Mouse (Mus musculus) ES-E14 (cell line): ENCODE results near the gene Fam71f1. TPM values are rescaled to one million over a fixed set of nuclear protein-coding genes. Genes with fewer than 3 reads are reported as not detected.

Experiments
- DNase-seq: peaks from one replicate; pipeline ENCODE4 v3.0.0-alpha.2; 2013; ENCODE audit warnings: low read depth, low spot score
- H3K27ac ChIP-seq: 2 replicates; pipeline ENCODE4 v1.5.1; 2012; ENCODE audit warnings: low read depth, mild to moderate bottlenecking, low read length, moderate library complexity, mixed read lengths; ENCODE audit not compliant: poor library complexity, insufficient read depth, severe bottlenecking
- H3K36me3 ChIP-seq: 2 replicates; pipeline ENCODE4 v1.6.1; 2012; ENCODE audit warnings: mild to moderate bottlenecking, low read length, moderate library complexity, mixed read lengths; ENCODE audit not compliant: control insufficient read depth, poor library complexity, insufficient read depth, severe bottlenecking
- H3K4me1 ChIP-seq, 2 experiments: fragments of 150-350 bp in 1 of 2; sonication (generic) in 1 of 2; 2 replicates each; pipeline ENCODE4 v1.6.1; 2012; ENCODE audit warnings: low read length in 2 of 2, mild to moderate bottlenecking in 1 of 2, mixed read lengths in 1 of 2; ENCODE audit not compliant: control insufficient read depth in 2 of 2, insufficient read depth in 2 of 2, poor library complexity in 1 of 2
- H3K4me3 ChIP-seq, 2 experiments: fragments of 150-350 bp in 1 of 2; sonication (generic) in 1 of 2; 2 replicates each; pipeline ENCODE4 v1.5.1; 2012; ENCODE audit warnings: low read length in 2 of 2, low read depth in 1 of 2, mild to moderate bottlenecking in 1 of 2, mixed read lengths in 1 of 2; ENCODE audit not compliant: insufficient read depth in 1 of 2, poor library complexity in 1 of 2, severe bottlenecking in 1 of 2
- H3K9ac ChIP-seq: 2 replicates; pipeline ENCODE4 v1.6.1; 2012; ENCODE audit warnings: low read depth, mild to moderate bottlenecking, low read length, mixed read lengths; ENCODE audit not compliant: poor library complexity, insufficient read depth, severe bottlenecking
- H3K9me3 ChIP-seq: fragments of 150-350 bp; sonication (generic); 2 replicates; pipeline ENCODE4 v1.6.1; 2012; ENCODE audit warnings: low read depth, mild to moderate bottlenecking, low read length; ENCODE audit not compliant: control insufficient read depth, insufficient read depth
- CHD2 ChIP-seq: IDR thresholded peaks from 2 replicates; pipeline ENCODE4 v1.6.1; 2014; ENCODE audit warnings: mild to moderate bottlenecking, low read depth, low read length, inconsistent platforms
- HCFC1 ChIP-seq: IDR thresholded peaks from 2 replicates; pipeline ENCODE4 v1.6.1; 2012; ENCODE audit warnings: low read length, inconsistent platforms, borderline replicate concordance; ENCODE audit not compliant: insufficient read depth
- MAFK ChIP-seq: IDR thresholded peaks from 2 replicates; pipeline ENCODE4 v1.6.1; 2014; ENCODE audit warnings: mild to moderate bottlenecking, low read depth, low read length, inconsistent platforms; ENCODE audit not compliant: insufficient read depth
- ZC3H11A ChIP-seq: IDR thresholded peaks from 2 replicates; pipeline ENCODE4 v1.6.1; 2012; ENCODE audit warnings: low read depth, mild to moderate bottlenecking, inconsistent platforms, low read length, borderline replicate concordance
- ZNF384 ChIP-seq: IDR thresholded peaks from 2 replicates; pipeline ENCODE4 v1.6.1; 2012; ENCODE audit warnings: low read depth, low read length, inconsistent platforms
- in situ Hi-C, 2 experiments: fragments of 600-800 bp; cut with MboI; formaldehyde crosslinking; loops; one replicate each; pipeline ENCODE4 v1.15.1; 2025; ENCODE audit warnings: low sequenced_read_pairs in 2 of 2, inconsistent platforms in 1 of 2; ENCODE audit not compliant: unreplicated experiment in 2 of 2
- total RNA-seq: library from RNA; depleted of rRNA; stranded (reverse); fragments of 300-350 nt; gene quantifications from 2 replicates; pipeline ENCODE4 v1.2.3, GENCODE M21; 2012

Fam71f1 gene
- total RNA-seq, 1 experiment: 0.80 TPM

DNA sequence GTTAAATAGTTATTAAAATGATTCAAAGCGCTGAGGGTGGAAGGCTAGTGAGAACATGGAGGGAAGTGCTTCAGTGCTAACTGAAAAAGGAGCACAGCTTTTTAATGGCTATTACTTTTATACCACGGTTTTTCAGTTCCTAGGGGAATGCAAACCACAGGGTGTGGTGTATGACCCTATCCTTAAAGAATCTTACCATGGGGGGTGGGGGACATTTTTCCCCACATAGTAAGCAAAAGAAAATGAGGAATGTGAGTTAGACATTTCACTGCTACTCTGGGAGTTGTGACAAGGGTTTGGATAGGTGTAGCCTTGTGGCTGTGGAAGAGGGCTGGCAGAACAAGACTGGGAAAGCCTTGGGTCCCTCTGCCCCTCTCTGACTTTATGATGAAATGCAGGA lies 1.7 kb upstream of the Fam71f1 start:
- DNase-seq: no peak
- Histone ChIP-seq H3K9ac (no peak overlapping the region), H3K36me3 (no peaks in the 10 kb centered on the region), H3K27ac (no peak overlapping the region), H3K9me3 (no peaks in the 10 kb centered on the region), H3K4me3 (no peak overlapping the region), H3K4me1 (no peaks in the 10 kb centered on the region)
- no peak for TF ChIP-seq MAFK
- no peak for TF ChIP-seq CHD2
- no peak for TF ChIP-seq ZNF384
- no peak for TF ChIP-seq ZC3H11A
- TF ChIP-seq HCFC1: no peak
- in situ Hi-C loops: no loop called here

DNA sequence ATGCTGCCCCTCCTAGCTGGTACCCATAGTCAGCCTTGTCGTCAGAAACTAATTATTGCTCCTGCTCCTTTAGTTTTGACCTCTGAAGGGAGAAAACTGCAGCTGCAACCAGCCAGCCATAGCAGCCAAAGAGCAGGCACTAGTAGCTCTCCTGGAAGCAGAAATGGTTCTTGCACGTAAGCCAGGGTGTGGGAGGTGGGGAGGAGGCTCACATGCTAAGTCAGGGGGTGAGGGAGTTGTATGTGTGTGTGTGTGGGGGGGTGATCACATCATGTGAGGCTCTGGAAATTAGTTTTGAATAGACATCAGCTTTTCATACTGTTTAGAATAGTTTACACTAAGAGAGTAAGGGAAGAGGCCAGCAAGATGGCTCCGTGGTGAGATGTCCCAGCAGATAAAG lies 999 bp upstream of the Fam71f1 start:
- DNase-seq: no peak
- H3K9me3 ChIP-seq: no peaks in the 10 kb centered on the region
- no peak overlapping the region for H3K4me3 ChIP-seq
- H3K4me1 ChIP-seq: no peaks in the 10 kb centered on the region
- no peak overlapping the region for H3K9ac ChIP-seq
- in situ Hi-C loops: no loop called here
- no peaks in the 10 kb centered on the region for H3K36me3 ChIP-seq
- no peak for TF ChIP-seq MAFK
- no peak for TF ChIP-seq ZNF384
- no peak for TF ChIP-seq HCFC1
- TF ChIP-seq ZC3H11A: no peak
- TF ChIP-seq CHD2: no peak
- no peak overlapping the region for H3K27ac ChIP-seq

DNA sequence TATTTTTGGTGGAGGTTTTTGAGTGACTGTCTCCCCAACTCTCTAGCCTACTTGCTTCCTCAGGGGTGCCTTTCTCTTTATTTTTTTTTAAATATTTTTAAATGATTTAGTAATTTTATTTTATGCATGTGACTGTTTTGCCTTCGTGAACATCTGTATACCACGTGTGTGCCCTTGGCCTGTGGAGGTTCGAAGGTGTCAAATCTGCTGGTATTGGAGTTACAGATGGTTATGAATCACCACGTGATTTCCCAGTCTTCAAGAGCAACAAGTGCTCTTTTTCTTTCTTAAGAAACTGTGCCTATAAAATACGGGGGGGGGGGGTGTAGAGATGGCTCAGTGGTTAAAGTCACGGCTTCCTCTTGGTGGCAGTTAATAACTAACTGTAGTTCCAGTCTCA lies 2.6 kb downstream of the Fam71f1 start:
- in situ Hi-C loops: no loop called here
- no peak for TF ChIP-seq HCFC1
- TF ChIP-seq ZC3H11A: no peak
- no peak for TF ChIP-seq MAFK
- no peak for TF ChIP-seq ZNF384
- no peak for TF ChIP-seq CHD2
- no peak overlapping the region for H3K27ac ChIP-seq
- H3K9ac ChIP-seq: no peak overlapping the region
- no peaks in the 10 kb centered on the region for H3K9me3 ChIP-seq
- no peaks in the 10 kb centered on the region for H3K4me1 ChIP-seq
- no peaks in the 10 kb centered on the region for H3K36me3 ChIP-seq
- H3K4me3 ChIP-seq: no peak overlapping the region
- no peak for DNase-seq

- H3K27ac ChIP-seq: no peak overlapping the region
- no peak overlapping the region for H3K9ac ChIP-seq
- no peak overlapping the region for H3K4me3 ChIP-seq
- H3K9me3 ChIP-seq: no peaks in the 10 kb centered on the region
- no peaks in the 10 kb centered on the region for H3K36me3 ChIP-seq
- no peak for DNase-seq
- in situ Hi-C loops: no loop called here
- H3K4me1 ChIP-seq: no peaks in the 10 kb centered on the region
- no peak for TF ChIP-seq CHD2
- no peak for TF ChIP-seq MAFK
- TF ChIP-seq ZC3H11A: no peak
- TF ChIP-seq ZNF384: no peak
- TF ChIP-seq HCFC1: no peak
These were observed 3.2 kb downstream of the Fam71f1 start for GRCm38 (mm10) chr6:29322147-29322546.

- no peaks in the 10 kb centered on the region for H3K9me3 ChIP-seq
- H3K4me3 ChIP-seq: no peak overlapping the region
- DNase-seq: no peak
- no peak overlapping the region for H3K9ac ChIP-seq
- H3K27ac ChIP-seq: no peak overlapping the region
- no peaks in the 10 kb centered on the region for H3K4me1 ChIP-seq
- no peak for TF ChIP-seq HCFC1
- no peak for TF ChIP-seq ZC3H11A
- no peak for TF ChIP-seq MAFK
- TF ChIP-seq CHD2: no peak
- no peak for TF ChIP-seq ZNF384
- in situ Hi-C loops: no loop called here
- no peaks in the 10 kb centered on the region for H3K36me3 ChIP-seq
These were observed 3.8 kb downstream of the Fam71f1 start for GRCm38 (mm10) chr6:29322735-29323134.
